Mouse (Mus musculus) lung, adult 2 months (tissue): ENCODE data around the gene Hhat.

Experiments
- CTCF ChIP-seq: fragments of 200-500 bp; IDR thresholded peaks from 2 replicates; pipeline ENCODE4 v1.5.1; 2011; ENCODE audit warnings: mild to moderate bottlenecking, low read length, control low read depth; ENCODE audit not compliant: insufficient read depth
- POLR2A ChIP-seq: fragments of 200-500 bp; IDR thresholded peaks from 2 replicates; pipeline ENCODE4 v1.6.1; 2011; ENCODE audit warnings: low read depth, mild to moderate bottlenecking, control low read depth, low read length, borderline replicate concordance; ENCODE audit errors: extremely low read depth

GRCm38 (mm10) chr1:192797011-192797274, 25.9 kb upstream of the Hhat start:
- no peak for TF ChIP-seq CTCF
- TF ChIP-seq POLR2A = no peak
